Mouse (Mus musculus) neutrophil, adult 59 days (primary cell): ENCODE measurements around the gene Nop16. TPM values are rescaled to one million over a fixed set of nuclear protein-coding genes. Genes with fewer than 3 reads are reported as not detected.

Experiments
- total RNA-seq, 2 experiments: library from RNA; stranded (reverse); gene quantifications; 1 replicate in 1 of 2; 2 replicates in 1 of 2; pipeline ENCODE4 v1.2.4; 2023

Nop16 gene
- 1 to 10 TPM; 6.3 to 7.5 TPM for total RNA-seq

GRCm38 (mm10) chr13:54589996-54590951 lies at the start of gene Nop16, which contains the start of gene Higd2a:
Gene Nop16, minus strand, starts transcription at chr13:54590090.
Gene Higd2a, plus strand, starts transcription at chr13:54590207.

GRCm38 (mm10) chr13:54621155-54621932 lies 31.5 kb upstream of the Nop16 start, which contains the start of gene Faf2:
Gene Faf2, plus strand, starts transcription at chr13:54621784.

GRCm38 (mm10) chr13:54610972-54611754 lies 21.3 kb upstream of the Nop16 start, which contains the start of gene Cltb:
Gene Cltb, minus strand, starts transcription at chr13:54611344.

GRCm38 (mm10) chr13:54574854-54575481 lies 14.9 kb downstream of the Nop16 start, which contains the start of gene Arl10:
Gene Arl10, plus strand, starts transcription at chr13:54575015.

GRCm38 (mm10) chr13:54565201-54565581 lies 24.7 kb downstream of the Nop16 start, which contains the start of gene 4833439L19Rik:
Gene 4833439L19Rik, minus strand, starts transcription at chr13:54565435.

Other genes with a start within 250 kb of the Nop16 start
- gene Cplx2, start 218.7 kb downstream of the Nop16 start, total RNA-seq: 1 to 10 TPM; 1.4 to 3.1 TPM
- 10 to 100 TPM; 16.0 to 17.8 TPM for gene Thoc3, start 121.2 kb downstream of the Nop16 start, total RNA-seq
- gene Simc1, start 86.3 kb downstream of the Nop16 start, total RNA-seq: 1 to 10 TPM; 4.3 to 4.7 TPM
- gene 4833439L19Rik, start 24.7 kb downstream of the Nop16 start, total RNA-seq: 10 to 100 TPM; 34.5 to 41.0 TPM
- gene Arl10, start 15.1 kb downstream of the Nop16 start, total RNA-seq: 1 to 10 TPM; 7.4 to 8.4 TPM
- 10 to 100 TPM; 60.7 to 66.3 TPM for gene Higd2a, start 117 bp upstream of the Nop16 start, total RNA-seq
- 1 to 10 TPM; 5.6 to 7.7 TPM for gene Cltb, start 21.3 kb upstream of the Nop16 start, total RNA-seq
- gene Faf2, start 31.7 kb upstream of the Nop16 start, total RNA-seq: 10 to 100 TPM; 34.6 to 41.0 TPM
- gene Rnf44, start 103.8 kb upstream of the Nop16 start, total RNA-seq: 100 to 1,000 TPM; 140 to 150 TPM
- gene Cdhr2, start 111.4 kb upstream of the Nop16 start, total RNA-seq: not detected
- gene Gprin1, start 159.8 kb upstream of the Nop16 start, total RNA-seq: not detected
- gene Sncb, start 176.5 kb upstream of the Nop16 start, total RNA-seq: not detected
- gene Eif4e1b, start 193.9 kb upstream of the Nop16 start, total RNA-seq: not detected
- 10 to 100 TPM; 10.1 to 15.7 TPM for gene Tspan17, start 199.3 kb upstream of the Nop16 start, total RNA-seq